Mouse (Mus musculus) kidney, postnatal 14 days (tissue): ENCODE results near the gene Srgap3.

Experiments
- DNase-seq: peaks from one replicate; pipeline ENCODE4 v3.0.0; 2022; ENCODE audit warnings: mixed read lengths

The Srgap3 gene

GRCm38 (mm10) chr6:112809658-112810520 is 137.2 kb downstream of the Srgap3 start:
- DNase-seq, result no peak

DNA sequence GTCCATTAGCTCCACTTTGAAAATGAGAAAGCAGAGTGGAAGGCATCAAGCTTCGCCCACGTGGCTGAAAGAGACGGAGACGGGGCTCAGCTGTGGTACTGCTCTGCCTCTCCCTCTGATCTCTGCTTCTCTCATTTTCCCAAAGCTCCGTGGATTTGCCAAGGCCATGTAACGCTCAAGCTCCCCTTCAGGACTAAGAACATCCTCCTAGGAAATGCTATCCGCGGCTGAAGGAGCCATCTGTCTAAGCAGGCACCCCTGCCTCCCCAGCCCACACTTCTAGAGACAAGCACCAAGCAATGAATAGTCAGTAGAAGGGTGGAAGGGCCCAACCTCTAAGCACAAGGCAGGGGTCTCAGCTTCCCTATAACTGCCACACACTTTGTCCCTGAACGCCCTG is 138.3 kb downstream of the Srgap3 start:
- no peak for DNase-seq

GRCm38 (mm10) chr6:112801917-112802316 is 145.1 kb downstream of the Srgap3 start:
- DNase-seq, result no peak

GRCm38 (mm10) chr6:112798378-112798777 is 148.7 kb downstream of the Srgap3 start:
- no peak for DNase-seq

DNA sequence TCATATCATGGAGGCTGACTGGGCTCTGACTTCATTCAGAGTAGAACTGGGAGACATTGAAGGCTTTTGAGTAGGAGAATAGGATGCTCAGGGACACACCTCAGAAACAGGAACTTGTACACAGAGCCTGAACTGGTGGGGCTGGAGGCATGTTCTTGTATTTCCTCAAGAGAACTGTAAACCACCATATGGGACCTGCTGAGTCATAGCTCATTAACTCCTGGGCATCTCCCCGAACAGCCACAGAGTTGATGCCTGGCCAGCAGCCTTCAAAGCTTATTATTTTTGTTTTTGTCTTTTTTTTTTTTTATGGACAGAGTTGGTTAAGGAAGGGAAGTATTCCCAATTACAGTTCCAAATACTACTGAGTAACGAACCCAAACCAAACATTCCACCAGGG is 150.5 kb downstream of the Srgap3 start:
- DNase-seq, result no peak

DNA sequence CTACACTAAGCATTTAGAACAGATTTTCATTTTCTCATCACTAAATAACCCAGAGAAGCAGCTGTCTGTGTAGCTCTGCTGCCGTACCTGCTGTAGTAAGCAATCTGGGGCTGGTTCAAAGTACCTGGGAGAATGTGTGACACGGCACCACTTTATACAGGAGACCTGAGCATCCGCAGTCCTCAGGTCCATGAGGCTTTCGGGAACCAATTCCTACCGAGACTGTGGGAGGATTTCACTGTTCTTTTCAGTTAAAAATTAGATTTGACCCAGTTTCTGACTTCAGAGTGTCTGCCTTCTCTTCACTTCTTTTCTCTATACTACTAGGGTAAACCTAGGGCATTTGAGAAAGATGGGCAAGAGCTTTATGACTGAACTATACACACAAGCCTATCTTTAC is 153.2 kb downstream of the Srgap3 start:
- DNase-seq, result no peak

- no peak for DNase-seq
Measured at GRCm38 (mm10) chr6:112789901-112790300, 157.2 kb downstream of the Srgap3 start.

- no peak for DNase-seq
Measured at GRCm38 (mm10) chr6:112788617-112789016, 158.4 kb downstream of the Srgap3 start.

GRCm38 (mm10) chr6:112788174-112788573 is 158.9 kb downstream of the Srgap3 start:
- DNase-seq, result no peak

DNA sequence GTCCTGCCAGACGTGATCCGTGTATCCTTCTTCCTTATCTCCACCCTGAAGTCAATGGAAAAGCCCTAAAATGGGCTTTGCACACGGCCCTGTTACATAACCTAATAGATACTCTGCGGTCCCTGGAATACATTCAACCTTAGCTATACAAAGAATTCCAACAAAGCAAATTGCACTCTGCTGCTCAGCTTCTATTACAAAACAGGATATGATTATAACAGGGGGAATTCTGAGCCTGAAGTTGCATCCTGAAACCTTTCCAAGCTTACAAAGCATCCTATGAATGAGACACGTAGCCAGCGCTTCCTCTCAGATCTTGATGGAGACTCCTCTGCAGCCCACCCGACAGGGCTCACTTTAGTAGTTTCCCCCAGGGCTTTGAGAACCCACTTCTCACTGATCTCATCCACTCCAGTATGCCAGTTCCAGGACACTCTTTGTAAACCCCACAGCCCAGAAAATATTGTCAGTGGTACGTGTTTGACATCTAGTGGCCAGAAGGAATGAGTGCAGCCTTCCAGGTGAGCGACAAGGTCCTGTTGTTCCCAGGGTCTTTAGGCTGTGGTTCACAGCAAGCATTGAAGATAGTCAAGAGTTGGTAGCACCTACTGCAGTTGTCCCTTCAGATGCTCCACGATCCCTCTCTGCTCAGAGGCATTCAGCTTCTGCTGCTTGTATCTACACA is 165.5 kb downstream of the Srgap3 start:
- no peak for DNase-seq

DNA sequence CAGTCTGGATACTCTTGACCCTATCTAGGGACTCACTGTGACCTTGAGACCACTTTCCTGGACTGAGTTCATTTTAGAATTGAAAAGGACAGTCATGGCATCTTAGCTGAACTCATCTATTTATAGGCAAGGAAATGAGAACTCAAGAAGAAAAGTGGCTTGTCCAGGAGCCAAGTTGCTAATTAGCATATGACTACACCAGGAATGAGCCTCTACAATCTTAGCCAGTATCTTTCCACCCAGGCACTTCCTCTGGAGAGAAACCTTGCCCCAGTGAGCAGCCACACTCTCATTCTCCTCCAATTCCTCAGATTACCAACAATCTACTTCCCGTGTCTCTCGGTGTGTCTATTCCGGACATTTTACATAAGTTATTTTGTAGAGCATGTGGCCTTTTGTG is 168.9 kb downstream of the Srgap3 start:
- DNase-seq, result peak; percentile 40

DNA sequence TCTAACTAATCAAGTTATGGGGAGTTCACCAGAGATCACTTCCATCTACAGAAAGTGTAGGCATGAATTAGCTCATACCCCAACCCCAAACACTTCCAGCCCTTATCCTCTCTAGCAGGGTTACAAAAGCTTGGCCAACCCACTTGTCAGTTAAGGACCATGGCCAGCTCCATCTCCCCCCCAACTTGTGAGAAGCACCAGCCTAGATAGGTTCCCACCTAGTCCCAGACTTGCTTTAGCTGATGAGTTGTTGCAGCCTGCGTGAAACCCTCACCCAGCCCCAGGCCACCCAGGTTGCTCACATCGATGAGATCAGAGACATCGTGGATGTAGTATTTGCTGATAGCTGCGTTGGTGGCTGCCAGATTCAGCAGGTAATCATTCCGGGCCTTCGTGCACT is 170.3 kb downstream of the Srgap3 start:
- DNase-seq, result no peak

DNA sequence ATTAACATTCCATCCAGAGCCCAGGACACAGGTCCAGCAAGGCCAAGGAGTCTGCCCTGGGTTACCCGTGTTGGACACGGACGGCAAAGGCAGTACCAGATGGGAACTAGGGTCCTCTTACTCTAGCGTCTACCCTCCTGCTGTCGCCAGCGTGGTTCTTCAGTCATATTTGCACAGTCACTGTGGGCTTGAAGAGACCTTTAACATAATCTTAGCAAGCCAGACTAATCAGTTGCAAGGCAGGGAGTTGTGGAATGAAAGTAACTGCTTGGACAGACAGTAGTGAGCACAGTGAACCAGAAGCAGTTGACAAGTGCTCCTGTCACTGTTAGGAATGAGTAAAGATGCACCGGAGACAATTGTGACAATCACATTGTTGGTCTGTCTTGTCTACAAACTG is 173.3 kb downstream of the Srgap3 start:
- DNase-seq, result no peak

GRCm38 (mm10) chr6:112770996-112771395 is 176.1 kb downstream of the Srgap3 start:
- no peak for DNase-seq

DNA sequence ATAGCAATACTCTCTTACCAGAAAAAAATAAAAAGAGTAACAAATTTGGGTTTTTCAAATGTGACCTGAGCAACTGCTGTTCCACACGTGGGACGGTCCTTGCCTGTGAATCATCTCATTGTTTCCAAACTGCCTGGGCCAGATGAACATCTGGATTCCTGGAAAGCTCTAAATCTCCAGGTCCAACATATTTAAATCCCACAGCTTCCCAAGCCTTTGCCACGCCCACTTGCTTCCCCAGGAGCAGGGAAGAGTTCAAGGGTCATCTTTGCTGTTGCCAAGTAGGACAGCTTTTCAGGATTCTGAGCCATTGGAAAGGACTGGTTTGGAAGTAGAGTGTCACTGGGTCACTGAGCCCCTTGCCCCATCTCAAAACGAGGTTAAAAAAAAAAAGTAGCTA is 188.5 kb downstream of the Srgap3 start:
- peak; percentile 58 for DNase-seq

DNA sequence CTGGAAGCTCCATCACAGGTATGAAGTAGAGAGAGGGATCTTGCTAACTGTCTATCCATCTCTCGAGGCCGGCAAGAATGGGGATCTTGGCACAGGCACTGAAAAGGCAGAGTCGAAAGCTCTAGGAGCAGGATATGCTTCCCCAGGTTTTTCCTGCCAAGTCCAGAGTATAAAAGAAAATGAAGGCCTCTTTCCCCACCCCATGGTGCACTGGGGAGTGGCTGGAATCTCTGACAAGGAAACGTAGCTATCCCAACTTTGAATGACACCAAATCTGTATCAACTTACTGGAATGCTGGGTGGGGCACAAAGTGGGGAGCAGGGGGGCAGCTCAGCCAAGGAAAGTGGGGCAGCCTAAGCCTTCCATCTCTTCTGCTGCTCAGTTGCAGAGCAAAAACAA is 190.2 kb downstream of the Srgap3 start:
- DNase-seq, result no peak

DNA sequence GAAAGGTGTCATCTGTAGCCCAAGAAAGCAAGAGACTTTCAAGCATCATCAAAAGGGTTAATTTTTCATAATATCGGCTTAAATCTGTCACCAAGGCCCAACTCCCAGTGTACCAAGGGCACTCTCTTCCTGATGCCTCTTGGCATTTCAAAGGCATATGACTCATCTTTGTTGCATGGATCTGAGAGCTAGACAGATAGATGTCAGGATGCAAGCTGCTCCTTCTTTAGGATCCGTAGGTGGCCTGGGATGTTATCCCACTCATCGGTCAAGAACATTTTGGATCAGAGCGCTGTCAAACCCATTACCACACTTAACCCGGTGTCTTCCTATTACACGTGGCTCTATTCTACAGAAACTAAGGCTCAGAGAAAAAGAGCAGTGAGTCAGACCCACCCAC is 192.1 kb downstream of the Srgap3 start:
- DNase-seq, result no peak

DNA sequence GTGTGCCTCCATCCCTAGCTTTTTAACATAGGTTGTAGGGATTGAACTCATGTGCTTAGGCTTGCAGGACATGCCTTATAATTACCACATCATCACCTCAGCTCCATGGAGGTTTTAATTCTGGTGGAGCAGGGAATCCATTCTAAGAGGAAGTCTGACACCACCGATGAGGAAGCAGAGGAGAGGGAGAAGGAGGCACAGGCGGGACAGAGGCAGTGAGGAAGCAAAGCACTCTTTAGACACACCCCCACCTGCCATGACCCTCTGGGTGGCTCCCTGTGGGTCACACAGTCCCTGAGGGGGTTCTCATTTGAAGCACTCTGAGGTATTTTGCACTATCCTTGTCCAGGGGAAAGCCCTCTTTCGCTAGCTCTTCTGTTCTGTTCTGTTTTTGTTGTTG is 194.5 kb downstream of the Srgap3 start:
- no peak for DNase-seq

- DNase-seq, result no peak
Measured at GRCm38 (mm10) chr6:112752007-112752406, 195.1 kb downstream of the Srgap3 start.

DNA sequence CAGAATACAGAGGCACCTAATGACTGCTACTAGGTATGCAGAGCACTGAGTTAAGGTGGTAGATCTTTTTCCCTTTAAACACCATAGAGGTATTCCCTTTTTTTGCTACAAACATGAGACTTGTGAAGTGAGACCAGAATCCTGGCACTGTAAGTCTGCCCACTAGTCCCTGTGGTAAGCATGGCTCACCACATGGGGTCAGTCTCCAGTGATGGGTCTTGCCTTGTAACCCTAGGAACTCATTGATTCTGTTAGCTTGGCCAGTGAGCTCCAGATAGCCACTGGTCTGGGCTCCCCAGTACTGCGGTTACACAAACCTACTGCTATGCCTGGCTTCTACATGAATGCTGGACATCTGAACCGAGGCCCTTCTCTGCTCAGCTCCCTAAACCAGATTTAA is 204.8 kb downstream of the Srgap3 start:
- DNase-seq, result peak; percentile 8

DNA sequence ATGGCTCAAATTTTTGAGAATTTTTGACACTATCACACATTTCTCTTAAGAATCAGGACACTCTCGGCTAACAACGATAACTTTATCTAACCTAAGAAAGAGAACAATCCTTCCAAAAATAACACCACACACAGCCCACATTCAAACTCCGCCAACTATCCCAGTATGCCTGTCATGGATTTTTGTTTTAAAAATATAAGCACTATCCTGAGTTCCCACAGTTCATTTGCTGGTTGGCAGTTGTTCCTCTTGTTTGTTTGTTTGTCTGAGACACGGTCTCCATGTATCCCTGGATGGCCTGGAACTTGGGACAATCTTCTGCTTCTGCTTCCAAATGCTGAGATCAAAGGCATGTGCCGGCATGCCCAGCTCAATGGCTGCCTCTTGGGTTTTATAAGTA is 205.3 kb downstream of the Srgap3 start:
- no peak for DNase-seq

- no peak for DNase-seq
Measured at GRCm38 (mm10) chr6:112739635-112740034, 207.4 kb downstream of the Srgap3 start.

DNA sequence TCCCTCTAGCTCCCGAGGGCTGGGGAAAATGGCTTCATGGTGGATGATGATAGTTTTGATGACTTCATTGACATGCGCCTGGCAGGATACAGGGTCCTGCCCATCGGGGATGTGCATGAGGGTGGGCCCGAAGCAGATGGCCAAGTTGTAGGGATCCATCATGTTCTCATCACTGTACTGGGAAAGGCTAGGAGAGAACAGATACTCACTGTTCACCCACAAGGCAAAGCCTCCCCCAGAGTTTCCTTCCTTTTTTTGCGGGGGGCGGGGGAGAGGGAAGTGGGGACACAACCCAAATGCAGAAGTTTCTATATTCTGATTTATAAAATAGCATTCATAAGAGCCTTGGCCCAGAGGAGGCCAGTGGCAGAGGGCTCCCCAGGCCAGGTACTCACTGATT is 208.1 kb downstream of the Srgap3 start:
- DNase-seq, result no peak

DNA sequence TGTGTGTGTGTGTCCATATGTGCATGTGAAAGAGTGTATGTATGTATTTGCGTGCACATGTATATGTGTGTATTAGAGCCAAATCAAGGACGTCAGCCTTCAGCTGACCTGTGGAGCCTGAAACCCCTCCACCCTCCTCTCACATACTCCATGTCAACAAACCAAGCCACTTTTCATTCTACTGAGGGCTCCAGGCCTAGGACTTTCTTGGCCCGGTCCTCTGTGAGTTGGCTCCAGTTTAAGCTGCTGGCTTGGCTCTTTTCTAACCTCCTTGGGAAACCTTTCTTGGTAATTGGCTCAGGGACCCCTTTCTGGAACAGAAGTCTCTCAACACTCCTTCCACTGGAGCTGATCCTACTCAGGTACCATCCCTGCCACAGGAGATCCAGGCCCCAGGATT is 210.6 kb downstream of the Srgap3 start:
- DNase-seq, result no peak

GRCm38 (mm10) chr6:112735054-112735453 is 212.0 kb downstream of the Srgap3 start:
- DNase-seq, result no peak
